Mouse (Mus musculus) activated CD4-positive, CD25-positive, alpha-beta regulatory T cell, adult 4 months (primary cell): ENCODE measurements around the gene Wdr83. TPM values are rescaled to one million over a fixed set of nuclear protein-coding genes. Genes with fewer than 3 reads are reported as not detected.

Experiments used
- ATAC-seq: one replicate; pipeline ENCODE4 v1.8.0; 2017
- polyA plus RNA-seq, 2 experiments: library from polyadenylated mRNA; unstranded; fragments of 100-300 nt; shearing (Covaris generic); gene quantifications; one replicate each; pipeline ENCODE4 v1.2.1; 2017

The Wdr83 gene
- polyA plus RNA-seq, 2 experiments from 2014 or later = 33.1 to 46.7 TPM

DNA sequence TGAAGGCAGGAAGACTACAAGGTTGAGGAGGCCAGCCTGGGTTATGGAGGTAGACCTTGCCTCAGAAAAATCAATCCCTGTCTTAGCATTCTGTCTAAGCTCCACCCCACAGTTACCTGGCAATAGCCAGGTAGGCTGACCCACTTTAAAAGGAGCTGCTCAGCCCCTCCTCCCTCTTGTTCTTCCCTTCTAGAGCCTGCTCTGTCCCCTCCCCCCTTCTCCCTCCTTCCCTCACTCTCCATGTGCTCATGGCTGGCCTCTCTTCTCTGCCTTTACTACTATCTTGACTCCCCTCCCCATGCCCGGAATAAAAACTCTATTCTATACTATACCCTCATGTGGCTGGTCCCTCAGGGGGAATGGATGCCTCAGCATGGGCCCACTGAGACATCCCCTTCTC lies 47.2 kb downstream of the Wdr83 start:
- no peak for ATAC-seq

DNA sequence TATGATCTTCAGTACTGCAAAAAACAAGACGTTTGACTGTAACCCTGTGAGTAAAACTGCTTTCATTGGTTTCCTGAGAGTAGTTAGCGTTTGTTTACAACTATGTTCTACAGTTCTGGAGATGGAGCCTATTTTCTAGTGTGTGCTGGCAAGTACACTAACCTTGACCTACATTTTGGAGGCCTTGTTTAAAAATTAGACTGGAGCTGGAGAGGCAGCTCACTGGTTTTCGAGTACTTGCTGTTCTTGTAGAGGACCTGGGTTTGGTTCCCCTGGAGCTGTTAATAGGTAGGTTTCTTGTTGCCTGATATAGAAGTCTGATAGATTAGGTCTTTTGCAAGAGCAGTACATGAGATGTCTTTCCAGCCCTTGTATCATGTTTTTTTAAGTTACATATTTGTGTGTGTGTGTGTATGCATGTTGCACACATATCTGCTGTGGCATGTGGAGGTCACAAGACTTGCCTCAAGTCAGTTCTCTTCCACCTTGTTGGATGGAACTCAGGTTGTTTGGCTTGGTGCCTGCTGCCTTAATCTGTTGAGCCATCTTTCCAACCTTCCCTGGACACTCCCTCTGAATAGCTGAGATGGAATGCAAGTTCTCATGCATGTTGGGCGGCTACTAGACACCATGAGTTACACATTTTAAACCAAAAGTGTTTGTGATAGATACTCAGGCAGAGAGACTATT lies 48.3 kb downstream of the Wdr83 start:
- ATAC-seq = no peak

- no peak for ATAC-seq
Measured at GRCm38 (mm10) chr8:85029271-85029670, 51.8 kb downstream of the Wdr83 start.

DNA sequence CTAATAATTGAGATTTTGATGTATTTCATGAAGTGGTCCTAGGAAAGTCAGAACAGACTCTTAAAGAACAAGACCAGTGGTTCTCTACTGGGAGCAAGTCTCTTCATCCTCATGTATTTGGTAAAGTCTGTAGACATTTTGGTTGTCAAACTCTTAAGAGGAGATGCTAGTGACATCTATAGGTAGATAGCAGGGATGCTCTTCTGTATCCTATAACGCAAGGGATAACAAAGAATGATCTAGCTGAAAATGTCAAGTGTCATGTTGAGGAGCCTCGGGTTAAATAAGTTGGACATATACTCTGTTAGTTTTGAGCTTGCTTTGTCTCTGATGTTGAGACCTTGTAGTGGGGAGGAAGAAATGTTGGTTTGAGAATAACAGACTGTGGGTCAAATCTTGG lies 53.2 kb downstream of the Wdr83 start:
- ATAC-seq = no peak

- ATAC-seq = no peak
Measured at GRCm38 (mm10) chr8:85027516-85027855, 53.6 kb downstream of the Wdr83 start.

DNA sequence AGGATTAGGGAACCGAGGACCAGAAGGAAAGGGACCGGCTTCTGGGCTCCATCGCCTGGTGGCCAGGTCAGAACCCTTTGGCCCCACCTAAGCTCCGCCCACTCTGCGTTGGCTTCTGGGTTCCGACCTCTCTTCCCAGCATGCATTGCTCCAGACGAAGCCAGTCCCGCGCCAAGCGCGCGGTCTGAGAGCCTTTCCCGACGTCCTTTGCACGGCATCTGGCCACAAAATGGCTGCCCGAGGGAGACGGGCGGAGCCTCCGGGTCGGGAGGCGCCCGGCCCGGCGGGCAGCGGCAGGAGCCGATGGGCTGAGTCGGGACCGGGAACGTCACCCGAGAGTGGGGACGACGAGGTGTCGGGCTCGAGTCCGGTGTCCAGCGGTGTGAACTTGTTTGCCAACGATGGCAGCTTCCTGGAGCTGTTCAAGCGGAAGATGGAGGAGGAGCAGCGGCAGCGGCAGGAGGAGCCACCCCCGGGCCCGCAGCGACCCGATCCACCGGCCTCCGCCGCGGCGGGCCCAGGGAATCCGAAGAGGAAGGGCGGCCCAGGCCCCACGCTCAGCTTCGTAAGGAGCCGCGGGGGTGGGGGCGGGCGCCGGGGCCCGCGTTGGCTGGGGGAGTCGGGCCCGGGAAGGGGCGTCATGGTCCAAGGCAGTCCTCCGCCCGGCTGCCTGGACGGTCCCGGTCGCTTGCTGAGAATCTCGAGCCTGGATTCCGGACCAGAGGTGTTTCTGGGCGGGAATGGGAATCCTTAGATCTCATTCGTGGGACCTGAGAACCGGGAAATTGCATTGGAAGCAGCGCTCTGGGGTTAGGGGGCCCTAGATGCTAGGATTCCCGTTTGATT lies 54.2 kb downstream of the Wdr83 start, which contains the start of gene Trir:
TSS of gene Trir (plus strand) at position 154 of the 846 bp plus-strand sequence.
- peak; percentile 55 for ATAC-seq

GRCm38 (mm10) chr8:85025098-85025932 lies 55.8 kb downstream of the Wdr83 start, which contains the start of gene Asna1:
TSS of gene Asna1 (minus strand) at chr8:85025281.
- ATAC-seq = peak; percentile 90

Other genes with a start within 250 kb of the Wdr83 start
- 10 to 100 TPM; 18.5 to 21.5 TPM for gene Gadd45gip1, start 249.8 kb downstream of the Wdr83 start, polyA plus RNA-seq
- 100 to 1,000 TPM; 125 to 131 TPM for gene Rad23a, start 240.6 kb downstream of the Wdr83 start, polyA plus RNA-seq
- gene Calr, start 234.4 kb downstream of the Wdr83 start, polyA plus RNA-seq = 100 to 1,000 TPM; 269 to 303 TPM
- 10 to 100 TPM; 45.8 to 58.4 TPM for gene Farsa, start 224.3 kb downstream of the Wdr83 start, polyA plus RNA-seq
- gene Syce2, start 209.2 kb downstream of the Wdr83 start, polyA plus RNA-seq = 10 to 100 TPM in 1 of 2 experiments, 1 to 10 TPM in 1; 8.2 to 15.0 TPM
- gene Gcdh, start 187.4 kb downstream of the Wdr83 start, polyA plus RNA-seq = 10 to 100 TPM; 11.3 to 15.1 TPM
- 1 to 10 TPM in 1 of 2 experiments, not detected in 1; 1.1 TPM for gene Klf1, start 179.4 kb downstream of the Wdr83 start, polyA plus RNA-seq
- 10 to 100 TPM; 15.1 to 18.1 TPM for gene Dnase2a, start 172.7 kb downstream of the Wdr83 start, polyA plus RNA-seq
- 1 to 10 TPM in 1 of 2 experiments, under 1 TPM in 1; 0.64 to 1.0 TPM for gene Mast1, start 143.9 kb downstream of the Wdr83 start, polyA plus RNA-seq
- not detected for gene Rtbdn, start 134.3 kb downstream of the Wdr83 start, polyA plus RNA-seq
- gene Gm49661, start 111.9 kb downstream of the Wdr83 start, polyA plus RNA-seq = not detected
- gene Prdx2, start 111.7 kb downstream of the Wdr83 start, polyA plus RNA-seq = 100 to 1,000 TPM; 246 to 312 TPM
- 10 to 100 TPM; 68.9 to 91.0 TPM for gene Rnaseh2a, start 111.5 kb downstream of the Wdr83 start, polyA plus RNA-seq
- gene Junb, start 102.6 kb downstream of the Wdr83 start, polyA plus RNA-seq = 10 to 100 TPM; 28.9 to 30.5 TPM
- 1 to 10 TPM; 2.6 to 3.0 TPM for gene Hook2, start 90.7 kb downstream of the Wdr83 start, polyA plus RNA-seq
- gene Best2, start 66.8 kb downstream of the Wdr83 start, polyA plus RNA-seq = not detected
- 10 to 100 TPM; 55.6 to 98.1 TPM for gene Asna1, start 56.0 kb downstream of the Wdr83 start, polyA plus RNA-seq
- 10 to 100 TPM; 26.8 to 30.5 TPM for gene Trir, start 54.5 kb downstream of the Wdr83 start, polyA plus RNA-seq
- gene Tnpo2, start 44.4 kb downstream of the Wdr83 start, polyA plus RNA-seq = 10 to 100 TPM in 1 of 2 experiments, 1 to 10 TPM in 1; 9.2 to 19.4 TPM
- gene Fbxw9, start 21.3 kb downstream of the Wdr83 start, polyA plus RNA-seq = 1 to 10 TPM; 2.8 to 3.1 TPM
- gene Gm5741, start 13.3 kb downstream of the Wdr83 start, polyA plus RNA-seq = not detected
- gene Dhps, start 9.5 kb downstream of the Wdr83 start, polyA plus RNA-seq = 10 to 100 TPM; 28.3 to 29.8 TPM
- gene Wdr83os, start 566 bp downstream of the Wdr83 start, polyA plus RNA-seq = 100 to 1,000 TPM; 132 to 134 TPM
- 10 to 100 TPM; 64.8 to 82.0 TPM for gene Man2b1, start 2.0 kb upstream of the Wdr83 start, polyA plus RNA-seq
- not detected for gene Zfp791, start 41.8 kb upstream of the Wdr83 start, polyA plus RNA-seq
- gene Cks1brt, start 70.6 kb upstream of the Wdr83 start, polyA plus RNA-seq = under 1 TPM in 1 of 2 experiments, not detected in 1; 0.20 TPM
- gene Olfr371, start 144.7 kb upstream of the Wdr83 start, polyA plus RNA-seq = not detected
- gene Orc6, start 218.3 kb upstream of the Wdr83 start, polyA plus RNA-seq = 10 to 100 TPM; 46.3 to 53.2 TPM
- 100 to 1,000 TPM; 101 to 109 TPM for gene Vps35, start 218.5 kb upstream of the Wdr83 start, polyA plus RNA-seq